Mouse (Mus musculus) G1E (cell line): Measurements from ENCODE around the gene Rad18.
"Not testable (repeated sequence)": the region's sequence is repeated elsewhere in the genome, so short reads cannot be mapped to it uniquely, and the experiment has no call there.

Experiments
- CTCF ChIP-seq: IDR thresholded peaks from 2 replicates; pipeline ENCODE4 v1.5.1; 2012; ENCODE audit warnings: low read depth, low read length, inconsistent platforms, mixed read lengths
- GATA1 ChIP-seq: IDR thresholded peaks from 2 replicates; pipeline ENCODE4 v1.6.1; 2012; ENCODE audit warnings: borderline replicate concordance, low read length, inconsistent platforms, mixed read lengths
- TAL1 ChIP-seq: conservative IDR thresholded peaks from 2 replicates; pipeline ENCODE4 v1.6.1; 2012; ENCODE audit warnings: low read depth, low read length, inconsistent platforms, mixed read lengths

GRCm38 (mm10) chr6:112702296-112702695, 5.8 kb upstream of the Rad18 start:
- not testable (repeated sequence) for TF ChIP-seq CTCF, GATA1, TAL1
